Mouse (Mus musculus) lung, adult 2 months (tissue): ENCODE data around the gene Otop3. TPM values are rescaled to one million over a fixed set of nuclear protein-coding genes. Genes with fewer than 3 reads are reported as not detected.
"Not testable (repeated sequence)": the region's sequence is repeated elsewhere in the genome, so short reads cannot be mapped to it uniquely, and the experiment has no call there.

Experiments
- DNase-seq: peaks from one replicate; pipeline ENCODE4 v3.0.0; 2022
- H3K4me1 ChIP-seq: fragments of 200-500 bp; 2 replicates; pipeline ENCODE4 v1.6.1; 2011; ENCODE audit warnings: low read length; ENCODE audit not compliant: control insufficient read depth, insufficient read depth
- H3K4me3 ChIP-seq: fragments of 200-500 bp; replicated peaks from 2 replicates; pipeline ENCODE3; 2011; ENCODE audit warnings: low read depth, mild to moderate bottlenecking, control low read depth, low read length; ENCODE audit errors: extremely low read depth
- CTCF ChIP-seq: fragments of 200-500 bp; IDR thresholded peaks from 2 replicates; pipeline ENCODE4 v1.5.1; 2011; ENCODE audit warnings: mild to moderate bottlenecking, low read length, control low read depth; ENCODE audit not compliant: insufficient read depth
- POLR2A ChIP-seq: fragments of 200-500 bp; IDR thresholded peaks from 2 replicates; pipeline ENCODE4 v1.6.1; 2011; ENCODE audit warnings: low read depth, mild to moderate bottlenecking, control low read depth, low read length, borderline replicate concordance; ENCODE audit errors: extremely low read depth
- WGBS: fragments of 180-500 bp; shearing (Covaris S2); methylation state at CpG from one replicate; pipeline ENCODE4 v1.1.7; 2018; 5-methylcytosine and 5-hydroxymethylcytosine counted together
- polyA plus RNA-seq: library from polyadenylated mRNA; depleted of rRNA; stranded (reverse); fragments of >200 nt; gene quantifications from 2 replicates; pipeline ENCODE4 v1.2.3, GENCODE M21; 2012; rRNA removed

Otop3 gene
- polyA plus RNA-seq, 1 experiment, result 7.8 TPM

GRCm38 (mm10) chr11:115383701-115384474 is 49.4 kb downstream of the Otop3 start:
- Histone ChIP-seq H3K4me3 (no peak overlapping the region), H3K4me1 (peaks cover 6% of the 10 kb centered on the region)
- WGBS, result 42% methylated on average over 16 of the region's 16 CpGs
- TF ChIP-seq CTCF (no peak), POLR2A (no peak)
- no peak for DNase-seq

GRCm38 (mm10) chr11:115384587-115384986 is 50.1 kb downstream of the Otop3 start:
- TF ChIP-seq CTCF (no peak), POLR2A (no peak)
- Histone ChIP-seq H3K4me3 (no peak overlapping the region), H3K4me1 (peaks cover 6% of the 10 kb centered on the region)
- WGBS, result 68% methylated on average over 5 of the region's 5 CpGs
- DNase-seq, result no peak

GRCm38 (mm10) chr11:115386859-115387258 is 52.3 kb downstream of the Otop3 start:
- WGBS, result 79% methylated on average over 3 of the region's 3 CpGs
- not testable (repeated sequence) for H3K4me1 ChIP-seq, H3K4me3 ChIP-seq, DNase-seq

GRCm38 (mm10) chr11:115391358-115391757 is 56.8 kb downstream of the Otop3 start:
- WGBS, result 92% methylated on average over 7 of the region's 7 CpGs
- Histone ChIP-seq H3K4me1 (no peaks in the 10 kb centered on the region), H3K4me3 (no peak overlapping the region)
- TF ChIP-seq CTCF, result no peak
- TF ChIP-seq POLR2A, result no peak
- no peak for DNase-seq

GRCm38 (mm10) chr11:115393721-115394325 is 59.3 kb downstream of the Otop3 start:
- TF ChIP-seq POLR2A, result no peak
- TF ChIP-seq CTCF, result no peak
- DNase-seq, result no peak
- Histone ChIP-seq H3K4me1 (peaks cover 3% of the 10 kb centered on the region), H3K4me3 (no peak overlapping the region)
- 78% methylated on average over 34 of the region's 34 CpGs for WGBS

Other genes starting within 250 kb of the Otop3 start
- 0.58 and 1.1 TPM in 2 replicates for gene Rab37, start 243.3 kb upstream of the Otop3 start, polyA plus RNA-seq
- 12.2 and 20.6 TPM in 2 replicates for gene Cd300lf, start 200.7 kb upstream of the Otop3 start, polyA plus RNA-seq
- 46.8 and 60.1 TPM in 2 replicates for gene Slc9a3r1, start 171.4 kb upstream of the Otop3 start, polyA plus RNA-seq
- 19.1 and 21.6 TPM in 2 replicates for gene Tmem104, start 147.2 kb upstream of the Otop3 start, polyA plus RNA-seq
- 18.8 and 26.4 TPM in 2 replicates for gene Nat9, start 146.9 kb upstream of the Otop3 start, polyA plus RNA-seq
- gene Grin2c, start 67.5 kb upstream of the Otop3 start, polyA plus RNA-seq, result 4.8 and 6.5 TPM in 2 replicates
- 11.1 and 13.0 TPM in 2 replicates for gene Fdxr, start 57.7 kb upstream of the Otop3 start, polyA plus RNA-seq
- gene Fads6, start 37.1 kb upstream of the Otop3 start, polyA plus RNA-seq, result 2.8 and 3.8 TPM in 2 replicates
- 8.3 TPM in 1 of 2 replicates, not detected in the other for gene Otop2, start 27.6 kb upstream of the Otop3 start, polyA plus RNA-seq
- gene Ush1g, start 12.7 kb upstream of the Otop3 start, polyA plus RNA-seq, result 0.11 and 0.17 TPM in 2 replicates
- gene Hid1, start 33.0 kb downstream of the Otop3 start, polyA plus RNA-seq, result 43.3 and 45.0 TPM in 2 replicates
- gene Cdr2l, start 47.2 kb downstream of the Otop3 start, polyA plus RNA-seq, result 29.1 and 33.8 TPM in 2 replicates
- gene Mrpl58, start 69.0 kb downstream of the Otop3 start, polyA plus RNA-seq, result 52.3 and 80.8 TPM in 2 replicates
- 52.4 and 108 TPM in 2 replicates for gene Atp5h, start 85.2 kb downstream of the Otop3 start, polyA plus RNA-seq
- 33.3 and 36.6 TPM in 2 replicates for gene Kctd2, start 85.4 kb downstream of the Otop3 start, polyA plus RNA-seq
- 0.07 and 0.13 TPM in 2 replicates for gene Trim80, start 105.8 kb downstream of the Otop3 start, polyA plus RNA-seq
- gene Slc16a5, start 127.7 kb downstream of the Otop3 start, polyA plus RNA-seq, result 0.80 and 0.95 TPM in 2 replicates
- 11.6 and 12.0 TPM in 2 replicates for gene Armc7, start 140.9 kb downstream of the Otop3 start, polyA plus RNA-seq
- 47.1 and 54.9 TPM in 2 replicates for gene Nt5c, start 157.1 kb downstream of the Otop3 start, polyA plus RNA-seq
- gene Jpt1, start 179.7 kb downstream of the Otop3 start, polyA plus RNA-seq, result 114 and 147 TPM in 2 replicates
- gene Sumo2, start 201.5 kb downstream of the Otop3 start, polyA plus RNA-seq, result 43.5 and 67.9 TPM in 2 replicates
- 32.8 and 41.8 TPM in 2 replicates for gene Nup85, start 229.7 kb downstream of the Otop3 start, polyA plus RNA-seq